Mouse (Mus musculus) embryonic facial prominence, embryonic 14.5 days (tissue): ENCODE results near the gene Rin2. TPM values are rescaled to one million over a fixed set of nuclear protein-coding genes. Genes with fewer than 3 reads are reported as not detected.
"Not testable (repeated sequence)": the region's sequence is repeated elsewhere in the genome, so short reads cannot be mapped to it uniquely, and the experiment has no call there.

ENCODE experiments used
- ATAC-seq: fragments of 200-750 bp; cut with Nextera tagmentation; 2 replicates; pipeline ENCODE4 v1.8.0; 2017; ENCODE audit warnings: low read depth, moderate number of reproducible peaks, moderate TSS enrichment
- DNase-seq: peaks from one replicate; pipeline ENCODE4 v3.0.0-alpha.2; 2015; ENCODE audit warnings: low spot score
- H3K27ac ChIP-seq: fragments of 300-500 bp; sonication (generic); replicated peaks from 2 replicates; pipeline ENCODE4 v1.5.1; 2014; ENCODE audit warnings: low read depth, mild to moderate bottlenecking, low read length, moderate library complexity
- H3K27me3 ChIP-seq: fragments of 300-500 bp; sonication (generic); replicated peaks from 2 replicates; pipeline ENCODE4 v1.6.1; 2014; ENCODE audit warnings: low read length; ENCODE audit not compliant: control insufficient read depth, insufficient read depth
- H3K36me3 ChIP-seq: fragments of 300-500 bp; sonication (generic); 2 replicates; pipeline ENCODE4 v1.6.1; 2014; ENCODE audit warnings: low read length, mixed read lengths; ENCODE audit not compliant: control insufficient read depth, insufficient read depth
- H3K4me1 ChIP-seq: fragments of 300-500 bp; sonication (generic); 2 replicates; pipeline ENCODE4 v1.6.1; 2014; ENCODE audit warnings: antibody characterized with exemption, low read length; ENCODE audit not compliant: control insufficient read depth, insufficient read depth
- H3K4me2 ChIP-seq: fragments of 300-500 bp; sonication (generic); 2 replicates; pipeline ENCODE4 v1.6.1; 2014; ENCODE audit warnings: low read depth, mild to moderate bottlenecking, low read length, moderate library complexity, mixed read lengths
- H3K4me3 ChIP-seq: fragments of 300-500 bp; sonication (generic); 2 replicates; pipeline ENCODE4 v1.5.1; 2014; ENCODE audit warnings: low read depth, mild to moderate bottlenecking, low read length
- H3K9ac ChIP-seq: fragments of 300-500 bp; sonication (generic); 2 replicates; pipeline ENCODE4 v1.6.1; 2014; ENCODE audit warnings: low read depth, mild to moderate bottlenecking, low read length, moderate library complexity, mixed read lengths
- H3K9me3 ChIP-seq: fragments of 300-500 bp; sonication (generic); 2 replicates; pipeline ENCODE4 v1.6.1; 2016; ENCODE audit warnings: low read length; ENCODE audit not compliant: control insufficient read depth
- WGBS: fragments of 180-500 bp; shearing (Covaris S2); extraction: QIAGEN DNeasy Blood & Tissue Kit; methylation state at CpG from one replicate; pipeline ENCODE4 v1.1.7; 2014; 5-methylcytosine and 5-hydroxymethylcytosine counted together
- polyA plus RNA-seq: library from polyadenylated mRNA; unstranded; fragments of >200 nt; fragmentation: Nextera tagmentation; extraction: Ambion mirVana; gene quantifications from 2 replicates; pipeline ENCODE4 v1.2.1, GENCODE M21; 2014

Gene Rin2
- polyA plus RNA-seq, 1 experiment from 2014 or later, result 33.0 TPM

DNA sequence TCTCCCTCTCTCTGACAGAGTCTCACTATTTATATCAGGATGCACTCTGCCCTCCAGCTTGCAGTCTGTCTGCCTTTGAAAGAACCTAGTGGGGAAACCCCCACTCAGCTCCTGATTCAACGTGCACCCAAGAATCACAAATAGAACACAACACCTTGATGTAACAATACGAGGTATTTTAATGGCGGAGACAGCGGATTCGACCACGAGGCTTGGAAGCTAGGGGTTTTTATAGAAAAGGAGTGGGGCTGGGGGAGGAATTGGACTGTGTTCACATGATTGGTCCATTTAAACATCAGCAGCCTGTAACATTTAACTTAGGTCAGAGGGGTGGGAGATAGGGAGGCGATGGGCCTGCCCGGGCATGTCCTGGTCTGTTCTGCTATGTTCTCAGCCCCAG lies 225.3 kb downstream of the Rin2 start:
- not testable (repeated sequence) for H3K9me3 ChIP-seq, ATAC-seq, H3K4me3 ChIP-seq, H3K4me2 ChIP-seq, DNase-seq, H3K27ac ChIP-seq, H3K36me3 ChIP-seq, H3K27me3 ChIP-seq, H3K9ac ChIP-seq
- peaks cover 16% of the 10 kb centered on the region for H3K4me1 ChIP-seq
- WGBS, result 73% methylated on average over 6 of the region's 8 CpGs

- Histone ChIP-seq H3K4me2 (peak within 1 kb of the TSS; percentile 78), H3K4me3 (peak within 1 kb of the TSS; percentile 98), H3K27me3 (no peaks in the 10 kb centered on the region), H3K27ac (no peak within 1 kb of the TSS), H3K9ac (0 out of 2 replicates have a peak within 1 kb of the TSS, but pooled peaks have one; percentile 2), H3K36me3 (peaks cover 5% of the 10 kb centered on the region; the same call in 1 of the 2 replicates), H3K9me3 (no peaks in the 10 kb centered on the region), H3K4me1 (peaks cover 17% of the 10 kb centered on the region)
- 83% methylated on average over 6 of the region's 6 CpGs for WGBS
- DNase-seq (no peak), ATAC-seq (no peak)
Measured at GRCm38 (mm10) chr2:145901861-145902260, 226.8 kb downstream of the Rin2 start, which contains the start of gene Naa20. TSS of gene Naa20 (plus strand) at chr2:145902099.

DNA sequence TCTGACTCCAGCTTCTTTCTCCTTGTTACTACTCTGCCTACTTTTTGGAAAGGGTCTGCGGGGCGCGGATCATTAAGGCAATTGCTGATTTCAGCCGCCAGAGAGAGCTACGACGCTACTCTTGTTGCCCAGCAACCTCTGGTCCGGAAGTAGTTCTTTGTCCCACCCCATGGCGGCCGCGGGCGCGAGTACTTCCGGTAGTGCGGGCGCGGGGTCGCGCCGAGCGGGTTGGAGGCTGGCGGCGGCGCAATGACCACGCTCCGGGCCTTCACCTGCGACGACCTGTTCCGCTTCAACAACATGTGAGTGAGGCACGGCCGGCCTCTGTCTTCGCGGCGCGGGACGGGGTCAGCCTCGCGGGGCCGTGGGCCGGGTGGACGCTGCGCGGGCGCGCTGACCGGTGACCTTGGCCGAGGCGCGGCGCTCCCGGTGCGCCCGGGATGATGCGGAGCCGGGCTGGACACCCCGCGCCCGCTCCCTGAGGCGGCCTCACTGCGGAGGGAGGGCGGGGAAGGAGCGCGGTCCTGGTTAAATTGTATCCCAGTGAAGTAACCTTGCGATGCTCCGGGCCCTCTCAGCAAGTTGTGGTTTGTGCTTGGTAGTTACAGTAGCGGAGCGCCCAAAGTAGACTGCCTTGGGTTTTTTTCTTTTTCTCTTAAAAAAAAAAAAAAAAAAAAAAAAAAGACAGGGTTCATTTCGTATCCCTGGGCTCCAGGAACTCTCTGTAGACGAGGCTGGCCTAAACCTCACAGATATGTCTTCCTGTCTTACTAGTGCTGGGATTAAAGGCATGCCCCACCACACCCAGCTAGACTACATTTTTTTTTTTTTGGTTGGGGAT lies 228.3 kb downstream of the Rin2 start:
- Histone ChIP-seq H3K4me3 (peak overlapping the region; percentile 98), H3K4me1 (peaks cover 17% of the 10 kb centered on the region), H3K27me3 (no peaks in the 10 kb centered on the region), H3K9ac (peak overlapping the region; percentile 97), H3K4me2 (peak overlapping the region; percentile 78), H3K36me3 (peaks cover 9% of the 10 kb centered on the region; the same call in 1 of the 2 replicates), H3K9me3 (no peaks in the 10 kb centered on the region), H3K27ac (peak overlapping the region; percentile 87)
- ATAC-seq, result peak; percentile 97
- under 1% methylated on average over 35 of the region's 68 CpGs for WGBS
- peak; percentile 96 for DNase-seq

DNA sequence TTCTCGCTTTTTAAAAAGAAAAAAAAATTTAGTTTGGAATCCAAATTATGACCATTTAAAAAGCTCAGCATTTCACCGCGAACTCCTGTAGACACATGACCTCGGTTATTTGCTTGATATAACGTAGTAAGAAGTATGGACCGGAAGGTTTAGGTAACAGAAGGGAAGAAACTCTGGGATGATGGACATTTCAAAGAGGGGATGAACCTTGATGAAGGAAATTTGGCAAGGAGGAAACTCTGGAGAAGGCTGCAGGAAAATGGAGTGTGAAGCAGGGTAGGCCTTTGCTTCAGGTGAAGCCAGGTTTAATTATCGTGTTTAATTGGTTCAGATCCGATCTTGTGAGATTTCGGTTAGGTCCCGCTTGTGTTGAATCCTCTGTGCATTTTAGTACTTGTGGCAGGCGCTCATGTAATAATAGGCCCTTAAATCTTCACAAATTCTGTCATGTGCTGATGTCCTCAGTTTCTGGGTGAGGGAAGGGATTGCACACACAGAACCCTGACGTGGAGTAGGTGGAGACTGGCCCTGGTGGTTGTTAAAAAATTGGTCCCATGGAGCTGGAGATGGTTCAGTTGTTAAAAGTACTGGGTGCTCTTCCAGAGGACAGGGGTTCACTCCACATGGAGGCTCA lies 229.1 kb downstream of the Rin2 start:
- Histone ChIP-seq H3K9ac (peak overlapping the region; percentile 97), H3K4me3 (peak overlapping the region; percentile 98), H3K27me3 (no peaks in the 10 kb centered on the region), H3K9me3 (no peaks in the 10 kb centered on the region), H3K4me2 (peak overlapping the region; percentile 78), H3K36me3 (peaks cover 17% of the 10 kb centered on the region; the same call in 1 of the 2 replicates), H3K4me1 (peaks cover 17% of the 10 kb centered on the region), H3K27ac (no peak overlapping the region; the same call in 1 of the 2 replicates)
- 25% methylated on average over 12 of the region's 12 CpGs for WGBS
- no peak for DNase-seq
- ATAC-seq, result no peak

- WGBS, result 84% methylated on average over 6 of the region's 6 CpGs
- Histone ChIP-seq H3K27ac (no peak overlapping the region), H3K4me3 (no peak overlapping the region), H3K4me1 (peaks cover 17% of the 10 kb centered on the region), H3K27me3 (no peaks in the 10 kb centered on the region), H3K9ac (no peak overlapping the region), H3K4me2 (no peak overlapping the region), H3K9me3 (no peaks in the 10 kb centered on the region), H3K36me3 (peaks cover 26% of the 10 kb centered on the region; the same call in 1 of the 2 replicates)
- ATAC-seq, result no peak
- DNase-seq, result no peak
Measured at GRCm38 (mm10) chr2:145905156-145905555, 230.1 kb downstream of the Rin2 start.

DNA sequence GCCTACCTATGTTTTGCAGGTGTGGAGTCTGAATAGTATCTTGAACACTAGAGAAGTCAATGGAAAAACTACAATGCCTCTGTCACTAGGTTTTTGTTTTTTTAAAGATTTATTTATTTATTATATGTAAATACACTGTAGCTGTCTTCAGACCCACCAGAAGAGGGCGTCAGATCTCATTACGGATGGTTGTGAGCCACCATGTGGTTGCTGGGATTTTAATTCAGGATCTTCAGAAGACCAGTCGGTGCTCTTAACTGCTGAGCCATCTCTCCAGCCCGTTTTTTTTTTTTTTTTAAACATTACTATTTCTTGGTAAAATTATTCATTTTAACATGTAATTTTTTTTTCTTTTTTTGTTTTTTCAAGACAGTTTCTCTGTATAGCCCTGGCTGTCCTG lies 230.9 kb downstream of the Rin2 start:
- not testable (repeated sequence) for H3K9ac ChIP-seq, H3K27me3 ChIP-seq, H3K9me3 ChIP-seq, H3K4me3 ChIP-seq, DNase-seq, H3K4me2 ChIP-seq, ATAC-seq, H3K27ac ChIP-seq
- Histone ChIP-seq H3K36me3 (peaks cover 33% of the 10 kb centered on the region), H3K4me1 (peaks cover 17% of the 10 kb centered on the region)
- WGBS, result 44% methylated on average over 4 of the region's 4 CpGs

- H3K9me3 ChIP-seq, result no peaks in the 10 kb centered on the region
- no peaks in the 10 kb centered on the region for H3K27me3 ChIP-seq
- ATAC-seq (no peak), DNase-seq (no peak)
- no peak overlapping the region for H3K9ac ChIP-seq
- no peak overlapping the region for H3K4me3 ChIP-seq
- no peak overlapping the region for H3K27ac ChIP-seq
- peaks cover 92% of the 10 kb centered on the region for H3K36me3 ChIP-seq
- no peak overlapping the region for H3K4me2 ChIP-seq
- H3K4me1 ChIP-seq, result no peaks in the 10 kb centered on the region
- 79% methylated on average over 8 of the region's 8 CpGs for WGBS
Measured at GRCm38 (mm10) chr2:145920941-145921650, 246.1 kb downstream of the Rin2 start.
